Mouse (Mus musculus) hindbrain, embryonic 11.5 days (tissue): ENCODE data around the gene Sbk1. TPM values are rescaled to one million over a fixed set of nuclear protein-coding genes. Genes with fewer than 3 reads are reported as not detected.

Experiments
- ATAC-seq: fragments of 200-750 bp; cut with Nextera tagmentation; 2 replicates; pipeline ENCODE4 v1.8.0; 2017; ENCODE audit warnings: mild to moderate bottlenecking, moderate TSS enrichment, moderate library complexity; ENCODE audit not compliant: low FRiP score
- DNase-seq: peaks from one replicate; pipeline ENCODE4 v3.0.0-alpha.2; 2015; ENCODE audit warnings: low spot score
- H3K27ac ChIP-seq: fragments of 300-500 bp; sonication (generic); 2 replicates; pipeline ENCODE4 v1.5.1; 2014; ENCODE audit warnings: mild to moderate bottlenecking, low read depth, low read length
- H3K27me3 ChIP-seq: fragments of 300-500 bp; sonication (generic); 2 replicates; pipeline ENCODE4 v1.6.1; 2014; ENCODE audit warnings: mild to moderate bottlenecking, low read length, moderate library complexity, mixed read lengths; ENCODE audit not compliant: control insufficient read depth, insufficient read depth
- H3K36me3 ChIP-seq: fragments of 300-500 bp; sonication (generic); 2 replicates; pipeline ENCODE4 v1.6.1; 2014; ENCODE audit warnings: mild to moderate bottlenecking, low read length, moderate library complexity, mixed read lengths; ENCODE audit not compliant: control insufficient read depth, insufficient read depth
- H3K4me1 ChIP-seq: fragments of 300-500 bp; sonication (generic); replicated peaks from 2 replicates; pipeline ENCODE4 v1.6.1; 2014; ENCODE audit warnings: low read length, mixed read lengths; ENCODE audit not compliant: control insufficient read depth, insufficient read depth
- H3K4me2 ChIP-seq: fragments of 300-500 bp; sonication (generic); replicated peaks from 2 replicates; pipeline ENCODE4 v1.6.1; 2014; ENCODE audit warnings: mild to moderate bottlenecking, low read depth, low read length
- H3K4me3 ChIP-seq: fragments of 300-500 bp; sonication (generic); 2 replicates; pipeline ENCODE4 v1.5.1; 2014; ENCODE audit warnings: low read depth, low read length
- H3K9ac ChIP-seq: fragments of 300-500 bp; sonication (generic); 2 replicates; pipeline ENCODE4 v1.6.1; 2014; ENCODE audit warnings: low read depth, low read length
- H3K9me3 ChIP-seq: fragments of 300-500 bp; sonication (generic); 2 replicates; pipeline ENCODE4 v1.6.1; 2016; ENCODE audit warnings: low read length; ENCODE audit not compliant: control insufficient read depth
- WGBS: fragments of 180-500 bp; shearing (Covaris S2); extraction: QIAGEN DNeasy Blood & Tissue Kit; methylation state at CpG from one replicate; pipeline ENCODE4 v1.1.7; 2014; 5-methylcytosine and 5-hydroxymethylcytosine counted together
- polyA plus RNA-seq: library from polyadenylated mRNA; unstranded; fragments of >200 nt; fragmentation: Nextera tagmentation; extraction: Ambion mirVana; gene quantifications from 2 replicates; pipeline ENCODE4 v1.2.1, GENCODE M21; 2014

The Sbk1 gene
- polyA plus RNA-seq, 1 experiment from 2014 or later: 137 TPM

GRCm38 (mm10) chr7:126260280-126261210 lies 11.9 kb upstream of the Sbk1 start:
- H3K9ac ChIP-seq: no peak overlapping the region
- H3K4me2 ChIP-seq: no peak overlapping the region
- H3K4me1 ChIP-seq: no peaks in the 10 kb centered on the region
- DNase-seq: peak; percentile 84
- ATAC-seq: peak; percentile 45; the same call in 1 of the 2 replicates
- H3K4me3 ChIP-seq: no peak overlapping the region
- no peaks in the 10 kb centered on the region for H3K36me3 ChIP-seq
- WGBS: 14% methylated on average over 18 of the region's 18 CpGs
- no peaks in the 10 kb centered on the region for H3K27me3 ChIP-seq
- H3K27ac ChIP-seq: no peak overlapping the region
- H3K9me3 ChIP-seq: no peaks in the 10 kb centered on the region

GRCm38 (mm10) chr7:126261823-126262222 lies 10.6 kb upstream of the Sbk1 start:
- no peak overlapping the region for H3K9ac ChIP-seq
- no peaks in the 10 kb centered on the region for H3K36me3 ChIP-seq
- H3K4me3 ChIP-seq: no peak overlapping the region
- no peaks in the 10 kb centered on the region for H3K9me3 ChIP-seq
- DNase-seq (no peak), ATAC-seq (no peak)
- 79% methylated on average over 4 of the region's 4 CpGs for WGBS
- H3K4me1 ChIP-seq: no peaks in the 10 kb centered on the region
- H3K4me2 ChIP-seq: no peak overlapping the region
- no peaks in the 10 kb centered on the region for H3K27me3 ChIP-seq
- H3K27ac ChIP-seq: no peak overlapping the region

GRCm38 (mm10) chr7:126263964-126264363 lies 8.5 kb upstream of the Sbk1 start:
- Histone ChIP-seq H3K36me3 (no peaks in the 10 kb centered on the region), H3K27ac (no peak overlapping the region), H3K4me2 (no peak overlapping the region), H3K9me3 (no peaks in the 10 kb centered on the region), H3K4me1 (no peaks in the 10 kb centered on the region), H3K27me3 (no peaks in the 10 kb centered on the region), H3K4me3 (no peak overlapping the region), H3K9ac (no peak overlapping the region)
- DNase-seq (no peak), ATAC-seq (no peak)
- 39% methylated on average over 7 of the region's 7 CpGs for WGBS

- Histone ChIP-seq H3K36me3 (no peaks in the 10 kb centered on the region), H3K4me1 (no peaks in the 10 kb centered on the region), H3K9me3 (no peaks in the 10 kb centered on the region), H3K27ac (no peak overlapping the region), H3K27me3 (no peaks in the 10 kb centered on the region), H3K4me2 (no peak overlapping the region), H3K9ac (no peak overlapping the region), H3K4me3 (no peak overlapping the region)
- DNase-seq: no peak
- 77% methylated on average over 9 of the region's 9 CpGs for WGBS
- ATAC-seq: no peak
Measured at GRCm38 (mm10) chr7:126265949-126266348, 6.5 kb upstream of the Sbk1 start.

GRCm38 (mm10) chr7:126266372-126266870 lies 6.0 kb upstream of the Sbk1 start:
- 62% methylated on average over 4 of the region's 4 CpGs for WGBS
- no peak for DNase-seq
- Histone ChIP-seq H3K27ac (no peak overlapping the region), H3K9ac (no peak overlapping the region), H3K4me2 (no peak overlapping the region), H3K27me3 (no peaks in the 10 kb centered on the region), H3K4me1 (no peaks in the 10 kb centered on the region), H3K9me3 (no peaks in the 10 kb centered on the region), H3K36me3 (no peaks in the 10 kb centered on the region), H3K4me3 (no peak overlapping the region)
- no peak for ATAC-seq

- Histone ChIP-seq H3K27me3 (no peaks in the 10 kb centered on the region), H3K4me2 (no peak overlapping the region), H3K4me1 (no peaks in the 10 kb centered on the region), H3K9me3 (no peaks in the 10 kb centered on the region), H3K4me3 (no peak overlapping the region), H3K36me3 (no peaks in the 10 kb centered on the region), H3K27ac (no peak overlapping the region), H3K9ac (no peak overlapping the region)
- no peak for DNase-seq
- no peak for ATAC-seq
- WGBS: 59% methylated on average over 8 of the region's 8 CpGs
Measured at GRCm38 (mm10) chr7:126267606-126268005, 4.8 kb upstream of the Sbk1 start.

- Histone ChIP-seq H3K27ac (peak overlapping the region; percentile 91), H3K9ac (peak overlapping the region; percentile 100), H3K4me1 (peaks cover 2% of the 10 kb centered on the region; the same call in 1 of the 2 replicates), H3K4me3 (peak overlapping the region; percentile 95), H3K9me3 (no peaks in the 10 kb centered on the region), H3K27me3 (no peaks in the 10 kb centered on the region), H3K36me3 (no peaks in the 10 kb centered on the region), H3K4me2 (peak overlapping the region; percentile 86)
- ATAC-seq (peak; percentile 28; the same call in 1 of the 2 replicates), DNase-seq (no peak)
- WGBS: under 1% methylated on average over 35 of the region's 38 CpGs
Measured at GRCm38 (mm10) chr7:126272770-126273311, 422 bp downstream of the Sbk1 start.

- Histone ChIP-seq H3K4me1 (peaks cover 6% of the 10 kb centered on the region), H3K27me3 (no peaks in the 10 kb centered on the region), H3K4me2 (peak overlapping the region; percentile 86), H3K9me3 (no peaks in the 10 kb centered on the region), H3K27ac (peak overlapping the region; percentile 91), H3K9ac (peak overlapping the region; percentile 100), H3K36me3 (0 out of 2 replicates have a peak, but pooled peaks cover under 1% of the 10 kb centered on the region), H3K4me3 (peak overlapping the region; percentile 95)
- 9% methylated on average over 11 of the region's 11 CpGs for WGBS
- no peak for ATAC-seq
- peak; percentile 69 for DNase-seq
Measured at GRCm38 (mm10) chr7:126273351-126274042, 1.1 kb downstream of the Sbk1 start.
